Mouse (Mus musculus) retina, adult 2 months (tissue): ENCODE data around the gene Chst4.

Experiments
- DNase-seq: peaks from one replicate; pipeline ENCODE4 v3.0.0-alpha.2; 2012; ENCODE audit warnings: low read depth, low spot score

Gene Chst4

GRCm38 (mm10) chr8:110006312-110007023, 33.1 kb downstream of the Chst4 start:
- DNase-seq = no peak

GRCm38 (mm10) chr8:110004300-110004699, 35.2 kb downstream of the Chst4 start:
- DNase-seq = no peak

DNA sequence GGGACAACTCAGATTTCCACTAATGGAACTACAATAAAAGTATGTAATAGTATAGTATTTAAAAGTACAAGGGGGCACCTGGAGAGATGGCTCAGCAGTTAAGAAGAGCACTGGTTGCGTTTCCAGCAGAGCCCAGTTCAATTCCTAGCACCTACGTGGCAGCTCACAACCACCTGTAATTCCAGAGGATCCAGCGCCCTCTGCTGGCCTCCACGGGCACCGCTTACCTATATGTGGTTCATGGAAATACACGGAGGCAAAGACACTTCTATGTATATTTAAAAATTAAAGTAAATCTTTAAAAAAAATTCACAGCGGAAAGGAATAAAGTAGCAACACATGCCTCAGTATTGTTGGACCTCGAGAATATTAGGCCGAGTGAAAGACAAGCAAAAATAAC, 36.6 kb downstream of the Chst4 start:
- no peak for DNase-seq

GRCm38 (mm10) chr8:109999974-110000373, 39.6 kb downstream of the Chst4 start:
- no peak for DNase-seq

DNA sequence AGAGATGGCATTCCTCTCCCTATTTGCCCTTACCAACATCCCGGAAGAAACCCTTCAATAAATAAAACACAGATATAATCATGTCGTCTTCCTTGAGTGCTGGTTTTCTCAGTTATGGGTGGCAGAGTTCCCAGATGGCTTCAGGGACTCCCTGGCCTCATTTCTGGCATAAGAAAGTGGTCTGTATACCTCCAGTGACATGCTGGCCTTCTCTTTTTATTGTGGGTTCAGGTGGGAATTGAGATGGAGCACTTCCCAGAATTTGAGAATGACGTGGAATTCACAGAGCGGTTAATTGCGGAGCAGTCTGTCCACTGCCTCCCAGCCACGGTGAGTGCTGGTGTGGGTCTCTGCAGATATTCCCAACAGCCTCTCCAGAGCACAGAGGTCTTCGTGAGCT, 41.5 kb downstream of the Chst4 start:
- DNase-seq = no peak

DNA sequence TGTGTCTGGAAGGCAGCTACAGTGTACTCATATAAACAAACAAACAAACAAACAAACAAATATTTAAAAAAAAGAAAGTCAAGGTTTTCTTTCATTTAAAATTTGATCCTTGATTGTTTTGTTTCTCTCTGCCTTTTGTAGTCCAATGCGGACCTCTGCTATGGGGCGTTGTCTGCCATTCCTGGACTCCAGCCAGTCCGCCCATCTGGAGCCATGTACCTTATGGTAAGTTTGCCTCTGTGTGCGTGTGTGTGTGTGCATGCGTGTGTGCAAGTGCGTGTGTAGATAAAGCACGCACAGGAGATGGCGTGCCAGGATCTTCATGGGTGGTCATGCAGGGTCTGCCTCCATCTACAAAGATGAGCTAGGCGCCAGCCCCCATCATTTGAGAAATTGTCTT, 42.2 kb downstream of the Chst4 start:
- DNase-seq = no peak

GRCm38 (mm10) chr8:109992951-109993350, 46.6 kb downstream of the Chst4 start:
- no peak for DNase-seq

- DNase-seq = no peak
Measured at GRCm38 (mm10) chr8:109992166-109992565, 47.4 kb downstream of the Chst4 start.

- no peak for DNase-seq
Measured at GRCm38 (mm10) chr8:109990224-109990623, 49.3 kb downstream of the Chst4 start, which contains the start of gene Tat. Tat (plus strand) TSS chr8:109990437.

DNA sequence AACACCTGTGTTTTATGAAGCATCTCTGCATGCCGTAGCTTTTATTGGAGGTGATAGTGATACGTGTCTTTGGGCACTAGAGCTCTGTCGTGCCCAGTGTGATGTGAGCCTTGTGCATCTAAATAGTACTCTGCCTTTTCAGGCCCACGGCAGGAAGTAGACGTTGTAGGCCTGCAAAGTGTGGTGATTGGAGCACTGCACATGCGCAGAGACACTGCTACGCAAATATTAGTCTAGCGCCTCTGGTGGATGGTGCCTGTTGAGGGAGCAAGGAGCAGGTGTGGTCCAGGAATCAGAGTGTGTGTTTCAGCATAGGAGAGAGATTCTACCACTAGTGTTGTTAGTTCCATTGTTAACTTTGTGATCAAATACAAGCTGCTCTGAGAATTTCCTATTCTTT, 50.4 kb downstream of the Chst4 start:
- DNase-seq = no peak

- no peak for DNase-seq
Measured at GRCm38 (mm10) chr8:109987776-109988175, 51.8 kb downstream of the Chst4 start.

GRCm38 (mm10) chr8:109986384-109986783, 53.2 kb downstream of the Chst4 start:
- no peak for DNase-seq

DNA sequence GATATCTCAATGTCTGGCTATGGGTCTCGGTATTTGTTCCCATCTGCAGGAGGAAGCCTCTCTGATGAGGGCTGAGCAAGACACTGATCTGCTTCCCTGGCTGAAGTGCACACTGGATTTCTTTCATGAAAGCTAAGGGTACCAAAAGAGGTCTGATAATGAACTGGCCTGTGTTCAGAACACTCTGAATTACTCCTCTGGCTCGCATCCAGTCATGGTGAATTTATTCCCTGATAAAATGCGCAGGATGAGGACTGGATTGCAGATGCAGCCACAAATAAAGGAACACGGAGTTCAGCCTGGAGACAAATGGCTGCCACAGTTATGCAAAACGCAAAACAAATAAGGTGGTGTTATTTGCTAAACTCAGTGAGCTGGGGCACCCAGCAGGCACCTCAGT, 55.6 kb downstream of the Chst4 start:
- DNase-seq = no peak

DNA sequence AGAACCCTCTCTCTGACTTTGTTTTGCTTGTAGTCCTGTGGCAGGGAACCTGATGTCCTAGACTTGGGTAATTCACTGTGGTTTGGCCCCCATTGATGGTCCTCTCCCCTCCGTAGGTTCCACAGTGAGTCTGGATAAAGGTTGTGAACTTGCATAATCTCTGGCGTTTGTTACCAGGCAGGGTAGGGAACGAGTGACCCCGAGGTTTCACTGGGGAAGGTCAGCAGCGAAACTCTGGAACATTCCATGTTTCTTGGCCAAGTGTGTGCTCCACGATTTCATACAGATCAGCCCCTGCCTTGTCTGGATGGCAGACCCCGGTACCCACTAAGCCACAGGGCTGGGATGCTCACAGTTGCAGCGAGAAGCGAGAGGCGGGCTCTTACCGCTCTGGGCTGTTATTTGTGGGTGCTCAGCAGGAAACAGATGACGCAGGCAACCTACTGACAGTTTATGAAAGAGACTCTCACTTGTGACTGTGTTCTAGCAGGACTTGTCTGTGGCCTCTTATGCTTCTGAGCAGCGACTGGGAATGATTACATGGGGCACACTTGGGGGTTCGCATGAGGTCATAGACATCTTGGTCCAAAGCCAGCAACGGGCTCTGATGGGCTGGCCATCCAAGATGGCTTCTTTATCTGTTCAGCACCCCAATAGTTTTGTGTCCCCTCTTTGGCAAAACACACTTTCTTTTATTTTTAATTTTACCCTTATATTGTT, 57.0 kb downstream of the Chst4 start:
- no peak for DNase-seq

DNA sequence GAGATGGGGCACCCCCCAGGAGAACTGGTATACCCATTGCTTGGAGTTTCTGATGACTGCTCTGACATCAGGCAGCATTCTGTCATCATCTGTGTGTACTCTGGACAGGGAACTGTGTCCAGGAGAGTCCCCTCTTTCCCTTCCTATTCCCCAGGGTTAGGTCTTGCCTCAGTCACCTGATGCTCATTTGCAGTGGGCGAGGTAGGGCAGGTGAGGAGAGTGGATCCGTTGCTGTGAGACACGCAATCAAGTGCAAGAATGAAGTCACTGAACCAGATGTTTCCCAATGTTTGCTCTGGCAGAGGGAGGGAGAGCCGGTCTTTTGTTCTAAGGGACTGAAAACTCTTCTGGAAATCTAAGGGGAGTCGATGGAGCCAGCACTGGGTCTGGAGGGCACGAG, 60.2 kb downstream of the Chst4 start:
- no peak for DNase-seq
